Mouse (Mus musculus): ENCODE measurements at regions not wholly inside any gene's neighbourhood (a gene's known extent, or its start where the extent isn't known, plus 50 kb on each side); places are given as distances from the start of the nearest gene placed in this dataset.

DNA sequence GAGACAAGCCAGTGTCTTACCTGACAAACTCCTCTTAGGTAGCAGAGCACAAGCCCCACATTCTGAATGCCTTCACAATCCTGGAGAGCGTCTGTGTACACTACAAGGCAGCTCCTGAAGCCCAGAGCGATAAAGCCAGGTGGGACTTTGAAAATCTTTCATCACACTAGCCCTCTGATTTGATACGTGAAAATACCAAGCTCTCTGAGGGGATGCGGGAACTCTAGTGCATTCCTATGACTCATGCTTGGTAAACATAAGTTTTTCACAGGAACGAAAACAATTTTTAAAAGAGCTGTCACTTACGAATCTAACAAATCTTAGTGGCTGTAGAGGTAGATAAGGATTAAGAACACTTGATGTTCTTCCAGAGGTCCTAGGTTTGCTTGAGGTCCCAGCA, 108.6 kb upstream of the Peli1 start:
- no peak for DNase-seq (ENCODE audit: low spot score in 2 of 2)

DNA sequence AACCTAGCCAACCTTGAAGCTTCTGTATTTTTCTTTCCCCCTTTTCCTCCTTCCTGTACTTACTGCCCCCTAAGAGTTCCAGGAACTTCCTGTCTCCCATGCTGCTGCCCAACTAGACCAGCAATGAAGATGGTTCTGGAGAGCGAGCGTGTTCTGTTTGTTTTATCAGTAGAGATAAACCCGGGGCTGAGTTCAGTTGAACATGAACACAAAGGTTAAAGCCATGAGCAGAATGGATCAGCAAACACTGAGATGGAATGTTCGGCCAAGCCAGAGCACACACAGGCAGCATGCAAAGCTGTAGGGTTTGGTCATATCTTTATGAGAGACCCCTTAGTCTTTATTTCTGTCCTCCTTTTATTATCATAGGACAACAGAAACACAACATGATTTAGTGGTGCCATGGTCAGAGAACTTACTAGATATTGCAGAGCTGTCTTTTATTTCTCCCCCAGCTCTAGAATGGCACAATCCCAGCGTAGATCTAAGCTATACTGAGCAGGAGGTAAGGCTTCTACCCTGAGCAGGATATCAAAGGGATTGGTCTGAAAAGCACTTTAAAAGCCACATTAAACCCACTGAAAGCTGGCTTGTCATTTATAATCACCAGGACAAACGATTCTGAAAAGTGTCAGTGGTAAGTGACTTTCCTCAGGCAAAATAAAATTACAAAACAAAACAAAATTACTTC, 105.9 kb upstream of the Peli1 start:
- no peak for DNase-seq (ENCODE audit: low spot score in 2 of 2)

DNA sequence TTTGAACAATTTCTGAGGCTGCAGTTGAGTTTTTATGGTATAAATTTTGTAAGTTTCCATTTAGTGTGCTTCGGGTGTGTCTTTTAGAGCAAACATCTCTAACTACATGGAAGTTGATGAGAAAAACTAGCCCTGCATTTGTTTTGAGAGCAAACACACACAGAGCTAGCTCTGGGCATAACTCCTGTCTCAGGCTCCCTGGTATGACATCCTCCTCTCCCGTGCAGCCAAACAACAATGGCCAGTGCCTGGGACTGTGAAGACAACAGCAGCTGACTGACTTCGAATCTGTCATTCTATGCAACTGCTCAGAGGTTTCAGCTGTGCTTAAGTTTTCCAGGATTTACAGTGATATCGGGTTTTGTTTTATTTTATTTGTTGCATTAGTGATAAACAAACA, 105.3 kb upstream of the Peli1 start:
- DNase-seq (ENCODE audit: low spot score in 2 of 2) = no peak

DNA sequence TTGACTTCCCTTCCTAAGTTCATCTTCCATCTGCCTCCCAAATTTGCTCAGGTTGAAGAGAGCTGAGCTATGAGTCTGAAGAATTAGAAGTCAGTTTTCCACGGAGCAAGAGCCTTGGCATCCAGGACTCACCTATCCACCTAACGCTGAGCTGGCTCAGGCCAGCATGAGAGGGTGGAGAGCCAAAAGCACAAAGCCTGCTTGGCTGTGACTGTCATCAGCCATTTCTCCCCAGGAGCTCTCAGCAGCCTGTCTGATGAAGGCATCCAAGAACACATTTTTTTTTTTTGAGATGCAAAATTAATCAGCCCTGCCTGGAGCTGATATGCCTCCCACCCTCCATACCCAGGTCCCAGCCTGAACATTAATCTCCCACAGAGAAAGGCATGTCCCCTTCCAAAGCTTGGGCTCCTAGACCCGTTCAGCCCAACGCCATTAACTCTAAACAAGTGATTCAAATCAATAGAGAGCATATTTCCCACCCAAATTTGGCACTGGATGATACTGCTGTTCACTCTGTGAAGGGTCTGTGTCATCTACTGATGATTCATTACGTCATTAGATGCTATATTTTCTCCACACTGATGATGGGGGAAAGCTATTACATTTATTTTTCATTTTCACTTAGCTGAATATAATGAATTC, 103.8 kb upstream of the Peli1 start:
- no peak for DNase-seq (ENCODE audit: low spot score in 2 of 2)

DNA sequence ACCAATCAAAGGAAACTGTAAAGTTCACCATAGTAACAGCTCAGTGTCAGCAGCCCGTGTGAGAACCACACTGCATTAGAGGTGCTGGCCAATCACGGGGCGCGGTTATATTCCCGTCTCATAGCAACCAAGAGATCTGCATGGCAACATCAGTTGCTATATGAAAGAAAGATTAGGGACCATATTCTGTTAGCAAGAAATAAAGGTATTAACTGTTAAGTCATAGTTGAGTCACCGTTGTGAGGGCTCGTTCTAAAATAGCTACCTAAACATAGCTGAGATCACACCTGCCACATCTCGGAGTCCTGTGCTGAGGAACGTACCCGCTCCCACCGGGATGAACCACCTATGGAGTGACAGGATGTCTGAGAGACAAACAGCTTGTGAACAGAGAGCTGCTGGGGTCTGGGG, 103.2 kb upstream of the Peli1 start:
- no peak for DNase-seq (ENCODE audit: low spot score in 2 of 2)

DNA sequence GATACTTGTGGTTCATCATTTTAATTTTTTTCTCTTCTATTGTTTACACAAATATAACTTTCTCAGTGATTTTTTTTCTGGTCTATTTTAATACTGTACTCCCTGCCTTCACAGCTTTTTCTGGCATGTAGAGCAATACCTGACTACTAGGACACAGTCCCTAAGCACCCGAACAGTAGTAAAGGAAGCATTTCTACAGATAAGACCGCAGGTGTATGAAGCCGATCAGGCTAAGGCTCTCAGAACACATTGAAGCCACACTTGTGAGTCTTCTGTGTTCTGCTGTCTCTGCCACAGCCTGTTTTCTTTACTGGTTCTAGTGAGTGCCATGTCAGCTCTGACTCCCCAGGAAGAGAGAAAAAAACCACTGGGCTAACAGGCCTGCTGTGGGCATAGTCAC, 102.2 kb upstream of the Peli1 start:
- DNase-seq (ENCODE audit: low spot score in 2 of 2) = no peak

DNA sequence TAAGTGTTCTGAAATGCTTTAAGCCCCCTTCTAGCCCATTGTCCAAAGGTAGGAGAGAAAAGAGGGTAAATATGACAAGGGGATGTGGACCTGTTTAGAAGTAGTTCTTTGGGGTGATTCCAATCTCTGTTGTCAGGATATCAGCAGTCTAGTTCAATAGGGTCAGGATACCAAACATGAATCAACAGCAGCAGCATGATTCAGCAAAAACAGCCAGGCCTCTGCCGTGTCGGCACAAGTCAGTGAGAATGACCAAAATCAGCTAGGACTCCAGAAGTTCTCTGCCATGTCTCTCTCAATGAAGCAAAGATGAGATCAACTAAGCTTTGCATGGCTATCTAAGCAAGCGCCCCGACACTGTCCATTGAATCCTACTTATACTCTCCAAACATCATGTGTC, 97.5 kb upstream of the Peli1 start:
- no peak for DNase-seq (ENCODE audit: low spot score in 2 of 2)

DNA sequence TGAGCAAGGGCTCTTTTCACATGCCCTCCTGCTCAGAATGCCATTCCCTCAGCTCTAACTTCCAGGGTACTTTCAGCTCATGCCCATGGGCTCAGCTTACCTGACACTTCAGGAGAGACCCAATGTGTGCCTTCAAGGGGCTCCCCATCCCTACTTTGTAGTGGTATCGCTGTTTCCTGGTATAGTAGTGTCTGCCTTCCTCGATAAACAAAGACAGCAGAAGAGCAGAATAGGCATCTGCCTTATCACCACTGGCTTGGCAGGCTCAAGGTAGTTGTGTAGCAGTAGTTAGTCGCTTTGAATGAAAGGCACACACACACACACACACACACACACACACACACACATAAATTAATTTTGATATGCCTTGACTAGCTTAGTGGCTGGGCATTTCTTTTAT, 89.7 kb upstream of the Peli1 start:
- no peak for DNase-seq (ENCODE audit: low spot score in 2 of 2)

DNA sequence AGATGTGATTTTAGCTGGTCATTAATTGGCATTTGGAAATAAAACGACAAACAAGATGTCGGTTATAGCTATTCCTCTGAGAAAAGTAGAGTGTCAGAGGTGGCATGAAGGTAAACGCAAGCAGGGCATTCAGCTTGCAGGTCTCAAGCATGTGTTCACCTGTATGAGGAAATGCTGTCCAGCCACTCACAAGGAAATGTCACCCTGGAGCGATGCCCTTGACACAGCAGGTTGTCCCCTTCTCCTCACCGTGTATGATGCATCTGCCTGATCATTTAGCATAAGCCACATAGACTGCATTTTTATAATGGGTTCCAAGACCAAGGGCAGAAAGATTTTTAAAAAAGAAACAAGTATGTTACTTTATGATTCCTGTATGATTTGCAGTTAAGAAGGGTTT, 83.9 kb upstream of the Peli1 start:
- DNase-seq (ENCODE audit: low spot score in 2 of 2) = no peak

DNA sequence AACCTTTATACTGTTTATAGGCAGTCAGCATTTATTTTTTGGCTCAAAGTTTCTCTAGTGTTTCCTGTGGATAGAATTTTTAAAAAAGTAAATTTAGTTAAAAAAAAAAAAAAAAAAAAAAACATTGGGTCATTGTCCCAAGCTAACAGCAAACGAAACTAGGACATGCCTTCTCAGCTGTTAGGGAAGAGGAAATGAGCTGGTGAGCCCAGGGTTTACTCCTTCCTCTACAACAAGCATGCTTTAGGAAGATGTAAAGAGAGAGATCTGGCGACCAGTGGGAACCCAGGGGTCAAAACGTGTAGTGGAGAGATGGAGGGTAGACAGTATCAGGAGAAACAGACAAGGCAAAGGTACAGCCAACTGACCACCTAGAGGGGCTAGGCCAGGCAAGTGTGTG, 81.6 kb upstream of the Peli1 start:
- no peak for DNase-seq (ENCODE audit: low spot score in 2 of 2)

DNA sequence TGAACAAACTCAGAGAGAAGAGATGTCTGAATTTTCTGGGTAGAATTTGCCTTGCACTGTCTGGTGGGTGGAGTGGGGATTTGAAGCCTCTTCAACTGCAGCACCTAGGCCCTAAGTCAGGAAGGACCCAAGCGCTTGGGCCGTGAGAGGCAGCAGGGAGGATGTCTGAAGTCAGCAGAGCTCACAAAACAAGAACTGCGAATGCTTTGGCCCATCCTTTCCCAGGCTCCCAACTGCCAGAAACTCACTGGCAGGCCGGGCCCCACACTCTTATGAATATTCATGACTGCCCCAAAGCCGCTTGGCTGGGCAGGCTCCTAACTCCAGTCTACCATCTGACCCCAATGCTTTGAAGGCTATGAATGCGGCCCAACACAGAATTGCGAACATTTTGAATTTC, 80.2 kb upstream of the Peli1 start:
- DNase-seq (ENCODE audit: low spot score in 2 of 2) = no peak

DNA sequence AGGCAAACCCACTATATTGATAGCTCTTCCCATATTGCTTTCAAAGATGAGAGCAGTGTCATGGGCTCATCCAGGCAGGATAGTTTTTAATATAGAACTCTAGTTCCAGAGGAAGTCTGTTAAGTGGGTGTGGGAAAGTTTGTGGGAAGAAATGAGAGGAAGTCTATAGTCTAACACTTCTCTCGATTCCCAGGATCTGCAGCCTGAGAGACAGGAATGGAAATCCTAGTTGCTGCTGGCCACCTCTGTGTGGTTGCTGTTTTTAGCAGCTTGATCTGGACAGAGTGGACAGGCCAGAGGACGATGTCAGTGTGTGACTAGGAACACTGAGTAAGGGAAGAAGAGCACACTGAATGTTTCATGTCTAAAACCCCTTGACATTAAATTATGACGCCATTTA, 76.8 kb upstream of the Peli1 start:
- DNase-seq (ENCODE audit: low spot score in 2 of 2) = no peak

DNA sequence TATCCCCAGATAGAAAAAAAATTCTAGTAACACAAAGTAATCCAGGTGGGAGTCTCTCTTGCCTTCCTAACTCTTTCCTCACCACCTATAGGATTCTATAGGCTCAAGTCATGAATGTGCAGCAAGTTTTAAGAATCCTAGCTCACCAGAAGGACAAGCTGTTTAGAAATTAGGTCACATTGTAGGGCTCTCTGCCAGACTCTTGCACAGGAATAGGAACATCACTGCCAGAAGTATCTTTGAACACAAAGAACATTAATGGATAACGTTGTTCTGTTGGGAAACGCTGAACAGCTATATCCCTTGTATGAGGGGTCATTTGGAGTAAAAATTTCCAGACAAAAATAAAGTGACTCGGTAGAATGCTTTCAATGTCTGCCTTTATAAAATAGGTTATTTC, 75.6 kb upstream of the Peli1 start:
- no peak for DNase-seq (ENCODE audit: low spot score in 2 of 2)

DNA sequence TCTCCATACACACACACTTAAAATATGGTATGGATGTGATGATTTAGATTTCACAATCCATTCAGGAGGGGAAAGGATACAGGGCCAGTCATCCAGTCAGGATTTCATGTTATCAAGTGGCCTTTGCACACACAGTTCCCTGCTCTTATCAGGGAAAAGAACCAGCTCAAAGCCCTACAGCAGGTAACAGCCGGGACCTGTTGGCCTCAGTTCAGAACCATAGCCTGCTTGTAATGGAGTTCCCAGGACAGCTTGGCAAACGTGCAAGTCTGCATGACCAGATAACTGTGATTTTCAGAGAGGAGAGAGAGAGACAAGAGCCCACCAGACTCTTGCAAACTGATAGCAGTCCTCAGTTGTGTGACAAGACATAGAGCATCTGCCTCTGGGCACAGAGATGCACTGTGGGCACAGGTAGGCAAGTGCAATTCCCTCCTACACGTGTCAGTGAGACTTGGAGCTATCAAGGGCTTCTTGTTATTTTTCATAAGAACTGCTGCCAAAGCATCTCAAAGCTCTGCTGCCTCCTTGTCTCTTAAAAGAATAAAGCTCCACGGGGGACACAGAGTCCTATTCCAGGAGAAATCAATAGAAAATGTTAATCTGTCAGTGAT, 74.9 kb upstream of the Peli1 start:
- DNase-seq (ENCODE audit: low spot score in 2 of 2) = no peak

DNA sequence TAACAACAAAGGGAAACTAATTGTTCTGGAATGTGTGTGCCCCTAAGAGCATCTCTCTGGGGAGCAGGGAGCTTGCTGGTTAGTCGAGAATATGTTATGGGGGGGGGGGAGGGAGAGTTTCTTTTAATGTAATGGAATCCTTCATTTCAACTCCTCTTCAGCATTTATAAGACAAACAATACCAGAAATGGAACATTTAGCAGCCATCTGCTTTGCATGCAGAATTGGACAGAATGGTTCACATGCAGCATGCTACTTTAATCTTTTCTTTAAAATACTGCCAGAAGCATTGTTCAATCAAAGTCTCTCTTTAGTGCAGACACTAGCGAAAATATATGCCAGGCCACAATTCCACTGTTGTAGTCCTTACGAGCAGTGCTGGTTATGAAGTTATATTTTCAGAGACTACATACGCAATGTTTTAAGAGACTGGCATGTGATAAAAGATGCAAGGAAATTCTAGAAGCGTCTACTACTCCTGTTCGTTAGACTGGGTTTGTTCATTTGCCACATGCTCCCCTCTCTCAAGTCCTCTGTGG, 74.2 kb upstream of the Peli1 start:
- no peak for DNase-seq (ENCODE audit: low spot score in 2 of 2)

DNA sequence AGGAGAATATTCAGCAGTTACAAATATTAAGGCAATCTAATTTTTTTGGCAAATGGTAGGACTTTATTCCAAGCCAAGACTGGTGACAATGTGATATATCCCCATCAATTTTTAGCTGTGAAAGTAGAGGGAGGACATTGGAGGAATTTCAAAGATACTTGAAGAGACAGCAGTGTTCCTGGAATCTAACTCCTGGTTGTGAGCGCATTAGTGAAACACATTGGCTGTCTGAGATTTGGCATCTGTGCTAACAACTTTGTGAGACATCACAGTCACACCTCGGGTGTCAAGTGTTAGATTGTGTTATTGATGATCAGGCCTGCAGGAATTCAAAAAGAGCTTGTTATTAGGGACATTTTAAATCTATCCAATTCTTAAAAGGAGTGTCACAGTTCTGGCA, 71.3 kb upstream of the Peli1 start:
- no peak for DNase-seq (ENCODE audit: low spot score in 2 of 2)

DNA sequence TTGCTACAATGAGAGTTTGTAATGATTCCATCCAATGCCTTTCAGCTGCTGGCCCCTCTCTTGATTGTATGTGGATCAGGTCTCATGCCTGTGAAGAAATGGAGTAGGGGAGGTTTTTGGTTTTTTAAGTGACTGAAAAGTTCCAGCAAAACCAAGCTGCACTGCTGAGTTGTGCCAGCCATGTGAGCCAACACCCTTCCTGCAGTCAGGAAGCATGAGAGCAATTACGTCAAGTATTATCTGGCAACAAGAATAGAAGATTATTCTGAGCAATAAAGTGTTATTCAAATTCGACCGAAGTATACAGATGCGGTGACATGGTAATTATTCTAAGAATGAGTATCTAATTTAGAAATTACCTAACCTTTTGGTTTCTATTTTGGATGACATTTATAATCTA, 67.0 kb upstream of the Peli1 start:
- no peak for DNase-seq (ENCODE audit: low spot score in 2 of 2)

DNA sequence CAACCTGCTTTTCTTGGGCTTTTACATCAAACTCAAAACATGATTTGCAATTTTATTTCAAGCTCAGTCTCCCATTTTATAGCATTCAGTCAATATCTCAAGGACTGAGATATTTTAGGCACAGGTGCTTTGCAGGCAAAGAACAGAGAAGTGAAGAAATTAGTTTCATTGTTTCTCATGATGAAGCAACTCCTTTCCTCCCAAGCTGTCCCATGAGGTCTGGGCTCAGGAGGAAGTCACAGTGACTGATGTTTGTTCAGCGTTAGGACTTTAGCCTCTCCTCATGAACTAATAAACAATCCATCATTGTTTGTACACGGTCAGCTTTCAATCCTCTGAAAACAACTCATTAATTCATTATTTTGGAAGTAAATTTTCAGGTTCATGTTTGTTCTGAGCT, 66.6 kb upstream of the Peli1 start:
- DNase-seq (ENCODE audit: low spot score in 2 of 2) = no peak

DNA sequence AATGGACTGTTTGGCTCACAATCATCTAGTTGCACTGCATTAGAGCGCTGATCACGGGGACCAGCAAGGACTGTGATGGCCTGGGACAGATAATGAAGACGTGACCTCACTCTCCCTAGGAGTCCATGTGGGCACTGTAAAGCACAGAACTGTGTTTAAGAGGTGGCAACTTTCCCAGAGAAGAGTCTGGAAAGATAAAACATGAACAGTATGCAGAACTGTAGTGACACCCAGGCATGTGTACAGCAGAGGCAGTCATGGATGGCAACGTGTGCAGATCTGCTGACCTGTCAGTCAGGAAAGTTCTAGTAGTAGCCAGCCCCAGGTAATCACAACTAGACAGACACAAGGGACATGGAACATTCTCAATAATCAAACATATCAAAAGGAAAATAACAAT, 63.8 kb upstream of the Peli1 start:
- DNase-seq (ENCODE audit: low spot score in 2 of 2) = no peak

DNA sequence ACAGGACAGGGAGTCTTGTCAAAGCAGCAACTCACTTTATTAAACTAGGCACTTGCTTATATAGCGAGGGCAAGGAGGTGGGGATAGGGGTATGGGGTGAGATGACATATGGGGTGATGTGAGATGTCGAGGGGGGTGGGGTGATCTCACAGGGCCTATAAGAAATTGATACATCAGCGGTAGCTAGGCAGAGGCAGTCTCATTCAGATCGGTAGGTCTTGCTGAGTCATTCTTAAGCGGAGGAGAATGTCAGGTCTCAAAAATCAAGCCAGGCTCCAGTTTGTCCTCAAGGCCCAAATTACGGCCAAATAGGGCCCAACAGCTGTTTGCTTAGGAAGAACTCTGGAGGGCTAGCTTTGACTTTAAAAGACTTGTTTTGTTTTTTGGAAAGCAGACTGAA, 60.7 kb upstream of the Peli1 start:
- no peak for DNase-seq (ENCODE audit: low spot score in 2 of 2)

DNA sequence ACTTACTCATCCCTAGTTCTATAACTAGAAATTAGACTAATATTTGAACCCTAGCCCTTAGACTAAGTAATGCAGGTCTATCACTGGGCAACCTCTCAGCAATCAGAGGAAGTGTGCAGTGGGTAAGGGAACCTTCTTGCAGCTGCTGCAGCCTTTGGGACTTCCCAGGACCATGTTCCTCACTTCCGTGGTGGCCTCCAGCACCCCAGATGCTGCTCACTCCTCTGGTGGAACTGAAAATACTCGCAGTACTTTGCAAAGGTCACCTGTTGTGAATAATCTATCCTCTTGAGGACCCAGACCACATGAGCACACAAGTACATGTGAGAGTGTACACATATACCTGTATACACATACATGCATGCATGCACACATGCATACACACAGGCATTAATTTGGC, 59.3 kb upstream of the Peli1 start:
- DNase-seq (ENCODE audit: low spot score in 2 of 2) = no peak

DNA sequence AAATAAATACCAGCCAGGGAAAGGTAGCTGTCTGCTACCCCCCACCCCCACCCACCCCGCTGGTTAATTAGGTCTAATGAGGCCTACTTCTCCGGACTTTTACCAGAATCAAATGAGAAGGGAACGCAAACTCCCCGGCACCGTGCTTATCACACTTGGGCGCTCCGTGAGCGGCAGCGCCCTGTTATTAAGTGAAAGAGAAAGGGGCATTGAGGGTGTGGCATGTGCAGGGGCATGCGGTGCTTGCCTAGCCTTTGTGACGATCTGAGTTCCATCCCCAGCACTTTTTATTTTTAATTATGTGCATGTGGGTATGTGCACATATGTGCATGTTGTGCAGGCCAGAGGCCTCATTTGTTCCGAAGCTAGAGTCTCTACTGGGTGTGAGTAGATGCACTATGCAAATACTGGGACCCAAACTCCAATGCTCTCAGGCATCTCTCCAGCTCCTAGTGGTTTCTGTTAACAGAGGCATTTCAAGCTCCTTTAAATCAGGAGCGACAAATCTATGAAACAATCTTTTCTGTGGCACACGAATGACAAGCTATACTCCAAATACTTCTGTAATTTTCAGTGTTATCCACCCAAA, 57.8 kb upstream of the Peli1 start:
- no peak for DNase-seq (ENCODE audit: low spot score in 2 of 2)

DNA sequence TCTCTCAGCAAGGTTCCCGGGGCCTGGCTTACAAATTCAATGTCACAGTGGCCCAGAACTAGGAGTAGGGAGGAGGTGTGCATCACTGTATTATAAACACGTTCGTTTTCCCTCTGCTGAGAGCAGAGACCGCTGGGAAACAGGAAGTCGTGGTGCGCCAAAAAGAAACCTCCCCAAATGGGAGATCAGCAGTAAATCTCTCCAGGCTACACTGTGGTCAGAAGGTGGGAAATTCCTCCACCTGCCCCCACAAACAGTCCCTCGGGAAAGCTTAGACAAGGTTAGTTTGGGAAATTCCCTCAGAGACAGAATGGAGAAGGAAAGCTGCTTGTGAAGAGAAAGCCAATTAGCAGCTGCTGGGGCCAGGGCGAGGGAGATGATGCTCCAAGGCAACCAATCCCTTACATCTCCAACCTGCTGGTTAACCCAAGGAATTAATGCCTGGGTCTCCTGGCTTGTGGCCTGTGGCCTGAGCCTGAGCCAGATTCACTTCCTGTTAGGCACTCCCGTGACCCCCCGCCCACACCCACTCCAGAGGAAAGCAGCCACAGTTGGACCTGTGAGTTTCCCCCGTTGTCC, 57.2 kb upstream of the Peli1 start:
- DNase-seq (ENCODE audit: low spot score in 2 of 2) = peak; percentile 17 to 58
